Mouse (Mus musculus): Measurements from ENCODE around the gene Mfap1b.

Mfap1b gene

GRCm38 (mm10) chr2:121468982-121469381 is 4.9 kb downstream of the Mfap1b start:
- peak; percentile 6 for DNase-seq

GRCm38 (mm10) chr2:121460071-121460470 is 13.8 kb downstream of the Mfap1b start:
- DNase-seq = no peak

GRCm38 (mm10) chr2:121456692-121457642 is 16.9 kb downstream of the Mfap1b start, which contains the start of gene Serinc4:
Gene Serinc4 (minus strand): TSS chr2:121456781.
- DNase-seq = peak; percentile 98

- DNase-seq = peak; percentile 86
Measured at GRCm38 (mm10) chr2:121455534-121455933, 18.3 kb downstream of the Mfap1b start.

GRCm38 (mm10) chr2:121453917-121454316 is 19.9 kb downstream of the Mfap1b start:
- peak; percentile 89 for DNase-seq

- DNase-seq = no peak
Measured at GRCm38 (mm10) chr2:121452990-121453389, 20.9 kb downstream of the Mfap1b start, which contains the start of gene Hypk. Gene Hypk (plus strand): TSS chr2:121453290.

GRCm38 (mm10) chr2:121452361-121452760 is 21.5 kb downstream of the Mfap1b start:
- peak; percentile 89 for DNase-seq

- DNase-seq = peak; percentile 95
Measured at GRCm38 (mm10) chr2:121450093-121450492, 23.8 kb downstream of the Mfap1b start.

GRCm38 (mm10) chr2:121449545-121450011 is 24.3 kb downstream of the Mfap1b start:
- no peak for DNase-seq

GRCm38 (mm10) chr2:121448739-121449535 is 24.9 kb downstream of the Mfap1b start, which contains the start of gene Serf2:
Gene Serf2 (plus strand): TSS chr2:121449195.
- peak; percentile 100 for DNase-seq

- peak; percentile 93 for DNase-seq
Measured at GRCm38 (mm10) chr2:121448136-121448535, 25.7 kb downstream of the Mfap1b start.

GRCm38 (mm10) chr2:121447006-121447405 is 26.9 kb downstream of the Mfap1b start:
- DNase-seq = peak; percentile 56

- peak; percentile 87 for DNase-seq
Measured at GRCm38 (mm10) chr2:121446506-121446905, 27.4 kb downstream of the Mfap1b start.

- DNase-seq = peak; percentile 15
Measured at GRCm38 (mm10) chr2:121445117-121445516, 28.8 kb downstream of the Mfap1b start.

- peak; percentile 40 for DNase-seq
Measured at GRCm38 (mm10) chr2:121444178-121444577, 29.7 kb downstream of the Mfap1b start, which contains the start of gene Ell3. Gene Ell3 (minus strand): TSS chr2:121444278.

GRCm38 (mm10) chr2:121443068-121443349 is 30.9 kb downstream of the Mfap1b start:
- DNase-seq = no peak

GRCm38 (mm10) chr2:121442259-121443067 is 31.4 kb downstream of the Mfap1b start:
- peak; percentile 97 for DNase-seq

- DNase-seq = peak; percentile 94
Measured at GRCm38 (mm10) chr2:121441800-121442199, 32.1 kb downstream of the Mfap1b start.

- peak; percentile 86 for DNase-seq
Measured at GRCm38 (mm10) chr2:121440834-121441605, 32.8 kb downstream of the Mfap1b start.

GRCm38 (mm10) chr2:121439746-121440145 is 34.1 kb downstream of the Mfap1b start:
- peak; percentile 66 for DNase-seq

- DNase-seq = no peak
Measured at GRCm38 (mm10) chr2:121434854-121435253, 39.0 kb downstream of the Mfap1b start.

- DNase-seq = peak; percentile 4
Measured at GRCm38 (mm10) chr2:121425890-121426289, 48.0 kb downstream of the Mfap1b start.

All from heart, adult 11 months (tissue).